Mouse (Mus musculus): ENCODE measurements around the gene Ethe1. TPM values are rescaled to one million over a fixed set of nuclear protein-coding genes. Genes with fewer than 3 reads are reported as not detected.
A peak's percentile ranks its signal among the peaks of the same experiment; 100 is the strongest.
"Not testable (repeated sequence)": the region's sequence is repeated elsewhere in the genome, so short reads cannot be mapped to it uniquely, and the experiment has no call there.

Ethe1 gene
- polyA plus RNA-seq, 1 experiment from 2014 or later, result 43.7 TPM

DNA sequence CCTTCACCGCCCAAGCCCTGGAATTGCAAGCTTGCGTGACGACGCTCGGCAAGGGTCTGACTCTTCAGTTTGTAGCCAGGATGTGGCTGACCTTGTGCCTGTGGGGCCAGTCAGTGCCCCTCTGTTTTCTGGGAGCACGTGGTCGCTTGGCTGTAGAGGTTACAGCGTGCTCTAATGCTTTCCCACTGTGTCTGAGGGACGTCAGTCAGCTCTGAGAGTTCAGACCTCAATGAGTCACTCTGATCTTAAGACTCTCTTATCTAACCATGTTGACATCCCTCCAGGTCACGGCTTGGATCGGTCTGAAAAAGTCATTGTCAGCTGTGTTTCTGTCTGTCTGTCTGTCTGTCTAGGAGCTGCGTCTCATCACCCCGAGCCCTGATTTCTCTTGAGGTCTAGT, 27.5 kb downstream of the Ethe1 start:
- TF ChIP-seq CTCF (IDR thresholded peaks at IDR 0.05; ENCODE audit: low read depth), result no peak
- Histone ChIP-seq H3K4me3 (replicated peaks; ENCODE audit: low read depth, low read length) (no peak overlapping the region), H3K4me2 (ENCODE audit: low read length) (no peak overlapping the region), H3K4me1 (replicated peaks; ENCODE audit: insufficient read depth, low read length) (peaks cover 17% of the 10 kb centered on the region), H3K27ac (no peak overlapping the region), H3K36me3 (ENCODE audit: insufficient read depth, low read length) (no peaks in the 10 kb centered on the region), H3K9me3 (replicated peaks; ENCODE audit: low read length) (no peaks in the 10 kb centered on the region), H3K9ac (ENCODE audit: low read depth, low read length) (no peak overlapping the region), H3K27me3 (ENCODE audit: insufficient read depth, low read length) (peaks cover 18% of the 10 kb centered on the region)
- 72% methylated on average over 13 of the region's 13 CpGs for WGBS
- no peak for DNase-seq (ENCODE audit: low spot score)
- no peak for ATAC-seq (replicated peaks; ENCODE audit: low FRiP score, low read depth)

DNA sequence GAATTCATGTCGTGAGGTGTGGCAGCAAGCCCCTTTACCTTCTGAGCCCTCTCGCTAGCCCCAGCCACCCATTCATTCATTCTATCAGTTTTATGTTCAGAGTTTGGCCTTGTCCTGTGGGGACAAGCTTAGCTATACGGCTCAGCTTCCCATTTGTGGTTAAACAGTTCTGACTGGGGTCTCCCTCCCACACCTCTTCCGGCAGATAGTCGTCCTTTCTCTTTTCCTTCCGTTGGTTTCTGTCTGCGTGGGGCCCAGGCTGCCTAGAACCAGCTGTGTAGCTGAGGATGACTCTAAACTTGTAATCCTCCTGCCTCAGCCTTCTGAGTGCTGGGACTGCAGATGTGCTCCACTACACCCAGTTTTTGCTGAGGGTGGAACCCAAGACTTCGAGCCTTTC, 30.4 kb downstream of the Ethe1 start:
- Histone ChIP-seq H3K36me3 (ENCODE audit: insufficient read depth, low read length) (no peaks in the 10 kb centered on the region), H3K27ac (no peak overlapping the region), H3K4me3 (replicated peaks; ENCODE audit: low read depth, low read length) (no peak overlapping the region), H3K9me3 (replicated peaks; ENCODE audit: low read length) (no peaks in the 10 kb centered on the region), H3K9ac (ENCODE audit: low read depth, low read length) (no peak overlapping the region), H3K4me1 (replicated peaks; ENCODE audit: insufficient read depth, low read length) (peaks cover under 1% of the 10 kb centered on the region; the same call in 1 of the 2 replicates), H3K4me2 (ENCODE audit: low read length) (no peak overlapping the region), H3K27me3 (ENCODE audit: insufficient read depth, low read length) (peaks cover 8% of the 10 kb centered on the region)
- no peak for DNase-seq (ENCODE audit: low spot score)
- 71% methylated on average over 8 of the region's 8 CpGs for WGBS
- ATAC-seq (replicated peaks; ENCODE audit: low FRiP score, low read depth), result no peak
- no peak for TF ChIP-seq CTCF (IDR thresholded peaks at IDR 0.05; ENCODE audit: low read depth)

DNA sequence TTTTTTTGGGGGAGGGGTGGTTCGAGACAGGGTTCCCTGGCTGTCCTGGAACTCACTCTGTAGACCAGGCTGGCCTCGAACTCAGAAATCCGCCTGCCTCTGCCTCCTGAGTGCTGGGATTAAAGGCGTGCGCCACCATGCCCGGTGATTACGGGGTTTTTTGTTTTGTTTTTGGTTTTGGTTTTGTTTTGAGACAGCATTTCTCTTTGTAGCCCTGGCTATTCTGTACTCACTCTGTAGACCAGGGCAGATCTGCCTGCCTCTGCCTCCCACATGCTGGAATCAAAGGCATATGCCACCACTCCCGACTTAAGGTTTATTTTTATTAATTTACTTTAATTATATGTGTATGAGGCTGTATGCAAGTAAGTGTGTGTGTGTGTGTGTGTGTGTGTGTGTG, 31.0 kb downstream of the Ethe1 start:
- not testable (repeated sequence) for H3K9ac ChIP-seq (ENCODE audit: low read depth, low read length); H3K36me3 ChIP-seq (ENCODE audit: insufficient read depth, low read length); H3K4me3 ChIP-seq (replicated peaks; ENCODE audit: low read depth, low read length); DNase-seq (ENCODE audit: low spot score); H3K9me3 ChIP-seq (replicated peaks; ENCODE audit: low read length); ATAC-seq (replicated peaks; ENCODE audit: low FRiP score, low read depth); H3K4me2 ChIP-seq (ENCODE audit: low read length); H3K27ac ChIP-seq; H3K4me1 ChIP-seq (replicated peaks; ENCODE audit: insufficient read depth, low read length); H3K27me3 ChIP-seq (ENCODE audit: insufficient read depth, low read length)
- WGBS, result 91% methylated on average over 8 of the region's 8 CpGs

GRCm38 (mm10) chr7:24619671-24620397, 32.5 kb downstream of the Ethe1 start:
- no peak overlapping the region for H3K27ac ChIP-seq
- H3K4me2 ChIP-seq (ENCODE audit: low read length), result no peak overlapping the region
- WGBS, result 63% methylated on average over 13 of the region's 13 CpGs
- ATAC-seq (replicated peaks; ENCODE audit: low FRiP score, low read depth), result no peak
- H3K4me3 ChIP-seq (replicated peaks; ENCODE audit: low read depth, low read length), result no peak overlapping the region
- no peaks in the 10 kb centered on the region for H3K4me1 ChIP-seq (replicated peaks; ENCODE audit: insufficient read depth, low read length)
- no peaks in the 10 kb centered on the region for H3K27me3 ChIP-seq (ENCODE audit: insufficient read depth, low read length)
- no peak for DNase-seq (ENCODE audit: low spot score)
- peak; percentile 30; the same call in 1 of the 2 replicates for TF ChIP-seq CTCF (IDR thresholded peaks at IDR 0.05; ENCODE audit: low read depth)
- H3K9ac ChIP-seq (ENCODE audit: low read depth, low read length), result no peak overlapping the region
- no peaks in the 10 kb centered on the region for H3K36me3 ChIP-seq (ENCODE audit: insufficient read depth, low read length)
- no peaks in the 10 kb centered on the region for H3K9me3 ChIP-seq (replicated peaks; ENCODE audit: low read length)

GRCm38 (mm10) chr7:24621193-24621592, 33.9 kb downstream of the Ethe1 start:
- TF ChIP-seq CTCF (IDR thresholded peaks at IDR 0.05; ENCODE audit: low read depth), result peak; percentile 50; the same call in 1 of the 2 replicates
- Histone ChIP-seq H3K36me3 (ENCODE audit: insufficient read depth, low read length) (no peaks in the 10 kb centered on the region), H3K4me2 (ENCODE audit: low read length) (no peak overlapping the region), H3K4me1 (replicated peaks; ENCODE audit: insufficient read depth, low read length) (no peaks in the 10 kb centered on the region), H3K9ac (ENCODE audit: low read depth, low read length) (no peak overlapping the region), H3K9me3 (replicated peaks; ENCODE audit: low read length) (no peaks in the 10 kb centered on the region), H3K27ac (no peak overlapping the region), H3K4me3 (replicated peaks; ENCODE audit: low read depth, low read length) (no peak overlapping the region), H3K27me3 (ENCODE audit: insufficient read depth, low read length) (no peaks in the 10 kb centered on the region)
- DNase-seq (ENCODE audit: low spot score), result no peak
- no peak for ATAC-seq (replicated peaks; ENCODE audit: low FRiP score, low read depth)
- WGBS, result 87% methylated on average over 3 of the region's 3 CpGs

DNA sequence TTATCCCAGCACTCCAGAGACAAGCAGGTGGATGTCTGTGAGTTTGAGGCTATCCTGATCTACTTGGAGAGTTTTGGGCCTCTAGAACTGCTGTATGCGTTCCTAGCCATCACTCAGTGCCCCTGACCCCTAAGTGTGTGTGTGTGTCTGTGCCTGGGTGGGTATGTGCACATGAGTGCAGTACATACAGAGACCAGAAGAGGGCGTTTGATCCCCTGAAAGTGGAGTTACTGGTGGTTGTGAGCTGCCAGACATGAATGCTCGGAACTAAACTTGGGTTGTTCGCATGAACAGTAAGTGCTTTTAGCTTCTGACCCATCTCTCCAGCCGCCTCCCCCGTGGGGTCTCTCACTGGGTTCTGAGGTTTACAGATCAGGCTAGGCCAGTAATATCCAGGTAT, 35.6 kb downstream of the Ethe1 start:
- WGBS, result 79% methylated on average over 6 of the region's 6 CpGs
- no peaks in the 10 kb centered on the region for H3K4me1 ChIP-seq (replicated peaks; ENCODE audit: insufficient read depth, low read length)
- H3K9me3 ChIP-seq (replicated peaks; ENCODE audit: low read length), result no peaks in the 10 kb centered on the region
- 0 out of 2 replicates have a peak, but pooled peaks have one; percentile 9 for TF ChIP-seq CTCF (IDR thresholded peaks at IDR 0.05; ENCODE audit: low read depth)
- no peaks in the 10 kb centered on the region for H3K27me3 ChIP-seq (ENCODE audit: insufficient read depth, low read length)
- no peak overlapping the region for H3K4me3 ChIP-seq (replicated peaks; ENCODE audit: low read depth, low read length)
- no peak overlapping the region for H3K4me2 ChIP-seq (ENCODE audit: low read length)
- no peak for DNase-seq (ENCODE audit: low spot score)
- H3K9ac ChIP-seq (ENCODE audit: low read depth, low read length), result no peak overlapping the region
- no peak for ATAC-seq (replicated peaks; ENCODE audit: low FRiP score, low read depth)
- H3K27ac ChIP-seq, result no peak overlapping the region
- H3K36me3 ChIP-seq (ENCODE audit: insufficient read depth, low read length), result no peaks in the 10 kb centered on the region

Data from kidney, postnatal 0 days (tissue).